8 mouse cellular contexts compared by ENCODE assay signal in genomic region chr9:49081561-49081960, GRCm38 (mm10). TPM values are rescaled to one million over a fixed set of nuclear protein-coding genes. Genes with fewer than 3 reads are reported as not detected.
A peak's percentile ranks its signal among the peaks of the same experiment; 100 is the strongest.
DNase-seq lines count a peak whose midpoint lies in the region; ATAC-seq and TF ChIP-seq lines count a peak whose summit lies in the region.

No protein-coding gene starts in this region.

- H3K4me1 ChIP-seq in forebrain, postnatal 0 days (ENCODE audit: insufficient read depth), result no peaks in the 10 kb centered on the region
- H3K4me1 ChIP-seq in forebrain, embryonic 15.5 days, result no peaks in the 10 kb centered on the region
- H3K4me1 ChIP-seq in embryonic facial prominence, embryonic 11.5 days (ENCODE audit: control insufficient read depth, insufficient read depth, low read length), result no peaks in the 10 kb centered on the region
- H3K4me1 ChIP-seq in midbrain, embryonic 14.5 days (ENCODE audit: control insufficient read depth, insufficient read depth, low read length), result no peaks in the 10 kb centered on the region

- no peak overlapping the region for H3K9ac ChIP-seq in forebrain, postnatal 0 days
- H3K9ac ChIP-seq in forebrain, embryonic 15.5 days (replicated peaks), result no peak overlapping the region
- no peak overlapping the region for H3K9ac ChIP-seq in embryonic facial prominence, embryonic 11.5 days (replicated peaks; ENCODE audit: low read length)
- no peak overlapping the region for H3K9ac ChIP-seq in midbrain, embryonic 14.5 days (replicated peaks; ENCODE audit: low read length)

- H3K36me3 ChIP-seq in forebrain, postnatal 0 days (ENCODE audit: insufficient read depth), result peaks cover 34% of the 10 kb centered on the region
- H3K36me3 ChIP-seq in forebrain, embryonic 15.5 days, result peaks cover 29% of the 10 kb centered on the region
- no peaks in the 10 kb centered on the region; the same call in 1 of the 2 replicates for H3K36me3 ChIP-seq in embryonic facial prominence, embryonic 11.5 days (replicated peaks; ENCODE audit: control insufficient read depth, insufficient read depth, low read depth, low read length)
- H3K36me3 ChIP-seq in midbrain, embryonic 14.5 days (ENCODE audit: control insufficient read depth, insufficient read depth, low read length), result peaks cover 37% of the 10 kb centered on the region

- H3K27ac ChIP-seq in forebrain, postnatal 0 days (ENCODE audit: low read depth, low read length), result no peak overlapping the region
- H3K27ac ChIP-seq in forebrain, embryonic 15.5 days (replicated peaks), result no peak overlapping the region
- H3K27ac ChIP-seq in embryonic facial prominence, embryonic 11.5 days (replicated peaks; ENCODE audit: low read depth, low read length), result no peak overlapping the region
- H3K27ac ChIP-seq in left cerebral cortex, adult 2 months, result no peak overlapping the region
- H3K27ac ChIP-seq in midbrain, embryonic 14.5 days (replicated peaks; ENCODE audit: low read depth, low read length), result no peak overlapping the region

- intact Hi-C loops in left cerebral cortex, adult 2 months (cut with DNase I), result loop anchor here (1.0 to 5.0 kb wide), 3 partner anchors 166 to 1356 kb away; no protein-coding TSS in a partner anchor

- no peaks in the 10 kb centered on the region for H3K27me3 ChIP-seq in forebrain, postnatal 0 days (ENCODE audit: insufficient read depth, low read length)
- H3K27me3 ChIP-seq in forebrain, embryonic 15.5 days, result no peaks in the 10 kb centered on the region
- no peaks in the 10 kb centered on the region for H3K27me3 ChIP-seq in embryonic facial prominence, embryonic 11.5 days (ENCODE audit: control insufficient read depth, insufficient read depth, low read length)
- no peaks in the 10 kb centered on the region for H3K27me3 ChIP-seq in midbrain, embryonic 14.5 days (ENCODE audit: control insufficient read depth, insufficient read depth, low read length)

- ATAC-seq in forebrain, postnatal 0 days, result peak; percentile 74
- ATAC-seq in forebrain, embryonic 15.5 days (replicated peaks), result no peak
- no peak for ATAC-seq in embryonic facial prominence, embryonic 11.5 days (replicated peaks; ENCODE audit: insufficient number of reproducible peaks, low FRiP score, low TSS enrichment, low read depth)
- peak; percentile 42 to 49; a peak in 2 of 4 replicates for ATAC-seq in hematopoietic stem cell, adult 5-6 weeks (replicated peaks in 1 of 2; ENCODE audit: insufficient read depth in 1 of 2, low FRiP score in 2 of 2, low TSS enrichment in 1 of 2, low read depth in 1 of 2, poor library complexity in 2 of 2, severe bottlenecking in 2 of 2)
- ATAC-seq in midbrain, embryonic 14.5 days (ENCODE audit: low FRiP score, low TSS enrichment), result no peak

- no peaks in the 10 kb centered on the region for H3K9me3 ChIP-seq in forebrain, postnatal 0 days (ENCODE audit: low read length)
- no peaks in the 10 kb centered on the region for H3K9me3 ChIP-seq in forebrain, embryonic 15.5 days
- H3K9me3 ChIP-seq in embryonic facial prominence, embryonic 11.5 days (replicated peaks; ENCODE audit: control insufficient read depth, low read length), result no peaks in the 10 kb centered on the region
- H3K9me3 ChIP-seq in midbrain, embryonic 14.5 days (ENCODE audit: control insufficient read depth, low read length), result no peaks in the 10 kb centered on the region

- no peak overlapping the region for H3K4me3 ChIP-seq in forebrain, postnatal 0 days (ENCODE audit: low read depth, low read length)
- no peak overlapping the region for H3K4me3 ChIP-seq in forebrain, embryonic 15.5 days
- H3K4me3 ChIP-seq in embryonic facial prominence, embryonic 11.5 days (ENCODE audit: low read depth, low read length), result no peak overlapping the region
- no peak overlapping the region for H3K4me3 ChIP-seq in left cerebral cortex, adult 2 months
- no peak overlapping the region for H3K4me3 ChIP-seq in midbrain, embryonic 14.5 days (replicated peaks; ENCODE audit: low read depth, low read length)

- no peak overlapping the region for H3K4me2 ChIP-seq in forebrain, postnatal 0 days (ENCODE audit: low read depth)
- H3K4me2 ChIP-seq in forebrain, embryonic 15.5 days (replicated peaks), result no peak overlapping the region
- no peak overlapping the region for H3K4me2 ChIP-seq in embryonic facial prominence, embryonic 11.5 days (ENCODE audit: low read depth, low read length)
- H3K4me2 ChIP-seq in midbrain, embryonic 14.5 days (ENCODE audit: low read length), result no peak overlapping the region

- peak; percentile 89 for DNase-seq in forebrain, postnatal 0 days
- DNase-seq in adrenal gland, postnatal 4 days (ENCODE audit: low spot score in 2 of 2), result peak; percentile 19 to 33
- DNase-seq in embryonic facial prominence, embryonic 11.5 days (ENCODE audit: low spot score), result peak; percentile 84
- DNase-seq in left cerebral cortex, adult 2 months (ENCODE audit: extremely low spot score in 1 of 2, low spot score in 2 of 2), result peak; percentile 68 to 80
- DNase-seq in midbrain, embryonic 14.5 days, result peak; percentile 93
- peak; percentile 47 for DNase-seq in testis, postnatal 14 days (ENCODE audit: low spot score)

- TF ChIP-seq CTCF in forebrain, postnatal 0 days (IDR thresholded peaks at IDR 0.05; ENCODE audit: low read depth), result peak; percentile 96
- TF ChIP-seq CTCF in left cerebral cortex, adult 2 months (IDR thresholded peaks at IDR 0.05), result peak; percentile 90

- WGBS in forebrain, postnatal 0 days, result 10% methylated on average over 4 of the region's 4 CpGs
- WGBS in forebrain, embryonic 15.5 days, result 3% methylated on average over 4 of the region's 4 CpGs
- WGBS in embryonic facial prominence, embryonic 11.5 days, result 6% methylated on average over 4 of the region's 4 CpGs
- 9% methylated on average over 4 of the region's 4 CpGs for WGBS in midbrain, embryonic 14.5 days

RNA-seq across cellular contexts. Expression of gene Tmprss5, which starts 0.5 kb away (rescaled TPM):
- 0.14 and 1.0 TPM in 2 replicates for total RNA-seq in forebrain, postnatal 0 days (2014; rRNA removed)
- 0.88 and 1.4 TPM in 2 replicates for polyA plus RNA-seq in forebrain, postnatal 0 days (2015; fragmentation: Nextera tagmentation; extraction: Ambion mirVana)
- 1.2 and 1.7 TPM in 2 replicates for polyA plus RNA-seq in forebrain, embryonic 15.5 days (2015; fragmentation: Nextera tagmentation; extraction: Ambion mirVana)
- 1 to 10 TPM; 1.2 to 1.4 TPM for total RNA-seq in adrenal gland, postnatal 4 days (2021)
- polyA plus RNA-seq in embryonic facial prominence, embryonic 11.5 days (2014; fragmentation: Nextera tagmentation; extraction: Ambion mirVana), result 0.21 and 0.93 TPM in 2 replicates
- not detected in 2 replicates for total RNA-seq in hematopoietic stem cell, adult 5-6 weeks (2017)
- under 1 TPM; 0.70 TPM for total RNA-seq in left cerebral cortex, adult 2 months (2021)
- 0.70 and 1.7 TPM in 2 replicates for polyA plus RNA-seq in midbrain, embryonic 14.5 days (2014; fragmentation: Nextera tagmentation; extraction: Ambion mirVana)

RNA-seq across cellular contexts. Expression of gene Zw10, which starts 26.1 kb away (rescaled TPM):
- 15.2 and 18.6 TPM in 2 replicates for total RNA-seq in forebrain, postnatal 0 days (2014; rRNA removed)
- polyA plus RNA-seq in forebrain, postnatal 0 days (2015; fragmentation: Nextera tagmentation; extraction: Ambion mirVana), result 12.3 and 16.1 TPM in 2 replicates
- 30.3 and 32.3 TPM in 2 replicates for polyA plus RNA-seq in forebrain, embryonic 15.5 days (2015; fragmentation: Nextera tagmentation; extraction: Ambion mirVana)
- 10 to 100 TPM; 19.0 to 22.1 TPM for total RNA-seq in adrenal gland, postnatal 4 days (2021)
- 57.3 and 58.6 TPM in 2 replicates for polyA plus RNA-seq in embryonic facial prominence, embryonic 11.5 days (2014; fragmentation: Nextera tagmentation; extraction: Ambion mirVana)
- total RNA-seq in hematopoietic stem cell, adult 5-6 weeks (2017), result 33.0 and 33.4 TPM in 2 replicates
- total RNA-seq in left cerebral cortex, adult 2 months (2021), result 10 to 100 TPM; 17.7 to 19.6 TPM
- 18.6 and 28.0 TPM in 2 replicates for polyA plus RNA-seq in midbrain, embryonic 14.5 days (2014; fragmentation: Nextera tagmentation; extraction: Ambion mirVana)

Comparison
In these comparisons a context has a peak if more than half of its experiments do, and no peak if none do; other contexts are left out.
1. ATAC-seq: peak in forebrain, postnatal 0 days (single experiment) and hematopoietic stem cell, adult 5-6 weeks (2 of 2); none in forebrain, embryonic 15.5 days (single experiment), embryonic facial prominence, embryonic 11.5 days (single experiment) and midbrain, embryonic 14.5 days (single experiment).
2. DNase-seq: peak in every context shown above with its lines; median percentile 93 in midbrain, embryonic 14.5 days; 89 in forebrain, postnatal 0 days; 84 in embryonic facial prominence, embryonic 11.5 days; 74 in left cerebral cortex, adult 2 months; 47 in testis, postnatal 14 days; 26 in adrenal gland, postnatal 4 days.